Mouse (Mus musculus): ENCODE results near the gene Bex1.
"Not testable (repeated sequence)": the region's sequence is repeated elsewhere in the genome, so short reads cannot be mapped to it uniquely, and the experiment has no call there.

Gene Bex1

DNA sequence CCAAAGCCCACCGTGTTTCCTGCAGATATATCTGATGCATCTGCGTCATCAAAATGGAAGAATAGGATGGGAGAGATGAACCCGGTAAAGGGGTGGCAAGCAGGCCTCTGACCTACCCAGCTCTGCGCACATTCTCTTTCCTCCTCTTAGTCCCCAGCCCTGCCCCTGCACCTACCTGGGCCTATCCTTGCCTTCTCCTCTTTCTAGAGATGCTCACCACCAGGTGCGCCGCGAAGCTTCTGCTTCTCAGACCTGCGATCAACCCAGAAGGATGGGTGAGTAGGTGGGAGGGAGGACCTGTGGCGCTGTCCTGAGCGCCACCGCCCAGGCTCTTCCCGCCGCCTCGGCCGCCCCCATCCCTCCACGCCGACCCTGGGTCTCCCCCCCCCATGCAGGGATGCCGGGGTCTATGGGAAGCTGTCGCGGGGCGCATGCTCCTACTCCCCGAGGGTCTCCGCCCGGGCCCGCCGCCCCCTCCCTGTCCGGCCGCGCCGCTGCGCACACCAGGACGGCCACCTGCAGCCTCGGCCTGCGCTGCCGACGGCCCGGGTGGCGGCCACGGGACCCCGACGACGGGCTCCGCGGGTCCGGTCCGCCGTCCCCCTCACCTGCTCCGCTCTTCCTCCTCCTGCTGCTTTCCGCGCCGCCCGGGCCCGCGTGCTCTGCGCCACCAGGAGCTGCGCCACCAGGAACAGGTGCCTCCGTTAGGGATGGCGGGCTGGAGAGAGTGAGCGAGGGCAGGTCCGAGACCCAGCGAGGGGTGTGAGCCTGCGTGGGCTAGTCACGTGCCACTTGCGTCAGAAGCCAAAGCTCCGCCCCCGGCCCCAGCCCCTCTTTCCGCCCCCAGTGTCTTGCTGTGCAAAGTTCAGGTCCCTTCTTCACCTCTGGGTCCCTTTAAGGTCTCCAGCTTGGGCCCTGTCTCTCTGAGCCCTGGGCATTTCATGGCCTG is at the start of gene Bex1, which contains the start of gene Tceal7:
Gene Bex1 (minus strand): TSS at position 785 of the 949 bp plus-strand sequence.
Gene Tceal7 (plus strand): TSS at position 51 of the 949 bp plus-strand sequence.
- not testable (repeated sequence) for DNase-seq (ENCODE audit: low spot score)

DNA sequence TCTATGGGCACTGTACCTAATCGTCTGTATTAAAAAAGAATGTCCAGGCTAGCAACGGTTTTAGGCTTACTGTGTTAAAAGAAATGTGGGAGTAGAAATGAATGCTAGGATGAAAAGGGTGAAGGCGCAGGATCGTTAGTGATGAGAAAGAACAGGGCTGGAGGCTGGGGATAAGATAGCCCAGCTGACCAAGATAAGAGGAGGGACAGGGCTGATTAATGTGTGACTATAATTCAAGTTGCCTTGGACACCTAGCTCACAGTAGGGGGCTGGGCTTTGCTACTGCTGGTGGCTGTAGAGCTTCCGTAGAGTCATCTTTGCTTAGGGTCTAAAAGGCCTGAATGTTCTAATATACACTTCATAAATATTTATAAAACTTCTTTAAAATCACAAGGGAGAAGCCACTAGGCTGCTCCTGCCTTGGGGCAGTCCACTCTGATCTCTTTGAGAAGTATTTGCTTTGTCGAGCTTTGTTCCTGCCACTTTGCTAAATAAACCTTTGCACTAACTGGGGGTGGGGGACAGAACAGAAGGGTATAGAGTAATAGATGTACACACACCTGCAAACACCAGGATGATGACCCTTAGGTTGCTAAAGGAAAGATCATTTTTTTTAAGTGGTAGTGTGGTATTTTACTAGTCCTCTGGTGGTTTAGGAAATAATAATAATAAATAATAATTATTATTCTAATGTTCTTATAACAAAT is 36.9 kb upstream of the Bex1 start:
- no peak for DNase-seq (ENCODE audit: low spot score)

DNA sequence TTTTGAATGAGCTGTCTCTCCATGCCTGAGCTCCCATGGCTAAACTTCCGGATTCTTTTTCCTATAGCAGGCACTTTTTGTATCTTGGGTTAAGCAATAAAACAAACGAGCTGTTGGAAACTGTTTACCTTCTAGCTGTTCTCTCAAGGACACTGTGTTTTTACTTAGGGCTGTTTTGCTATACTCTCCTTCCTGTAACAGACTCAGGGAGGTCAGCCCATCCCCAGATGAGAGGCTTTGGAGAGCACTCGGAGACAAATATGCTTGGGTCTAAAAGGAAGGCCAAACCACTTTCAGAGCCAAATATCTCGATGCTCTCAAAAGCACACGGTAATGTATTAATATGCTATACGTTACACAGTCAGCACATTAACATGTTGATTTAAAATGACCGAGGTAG is 34.4 kb upstream of the Bex1 start:
- DNase-seq (ENCODE audit: low spot score), result no peak

DNA sequence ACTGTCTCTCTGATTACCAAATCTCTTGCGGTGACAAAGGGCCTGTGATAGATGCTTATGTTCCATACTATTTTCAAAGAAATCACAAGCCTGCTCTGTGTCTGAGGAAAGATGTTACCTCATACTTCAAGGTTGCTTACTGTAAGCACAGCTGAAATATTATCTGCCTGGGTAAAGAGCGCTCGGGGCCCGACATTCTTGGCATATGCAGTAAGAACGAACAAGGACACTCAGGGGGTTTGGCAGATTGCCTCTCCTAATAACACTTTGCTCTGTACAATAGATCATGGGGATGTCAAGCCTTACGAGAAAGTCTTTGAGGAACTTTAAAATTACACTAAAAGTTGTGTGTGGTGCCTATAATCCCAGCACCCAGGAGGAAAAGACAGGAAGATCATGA is 33.5 kb upstream of the Bex1 start:
- DNase-seq (ENCODE audit: low spot score), result no peak

DNA sequence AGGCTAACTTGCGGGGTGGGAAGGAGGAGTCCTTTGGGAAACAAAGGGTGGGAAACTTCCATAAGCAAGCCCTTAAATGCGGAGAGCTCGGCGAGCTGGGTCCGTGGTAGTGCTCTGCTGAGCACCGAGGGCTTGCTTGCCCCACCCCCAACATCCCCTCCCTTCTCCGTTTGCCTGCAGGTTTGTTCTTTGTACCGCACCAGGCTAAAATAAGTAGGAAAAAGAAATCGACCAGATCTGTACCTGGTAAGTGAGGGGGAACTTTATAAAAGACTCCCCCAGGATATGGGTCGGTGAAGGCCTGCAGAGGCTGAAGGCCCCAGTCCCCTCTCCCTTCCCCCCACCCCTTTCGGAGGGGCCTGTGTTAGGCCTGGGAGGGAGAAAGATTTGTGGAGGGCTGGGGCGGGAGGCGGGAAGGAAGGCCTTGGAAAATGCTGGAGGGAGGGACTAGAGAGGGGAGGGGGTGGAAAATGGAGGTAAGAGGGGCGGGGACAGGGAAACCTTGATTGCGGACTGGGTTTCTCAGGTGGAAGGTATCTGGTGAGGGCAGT is 30.3 kb upstream of the Bex1 start:
- DNase-seq (ENCODE audit: low spot score), result peak; percentile 27

DNA sequence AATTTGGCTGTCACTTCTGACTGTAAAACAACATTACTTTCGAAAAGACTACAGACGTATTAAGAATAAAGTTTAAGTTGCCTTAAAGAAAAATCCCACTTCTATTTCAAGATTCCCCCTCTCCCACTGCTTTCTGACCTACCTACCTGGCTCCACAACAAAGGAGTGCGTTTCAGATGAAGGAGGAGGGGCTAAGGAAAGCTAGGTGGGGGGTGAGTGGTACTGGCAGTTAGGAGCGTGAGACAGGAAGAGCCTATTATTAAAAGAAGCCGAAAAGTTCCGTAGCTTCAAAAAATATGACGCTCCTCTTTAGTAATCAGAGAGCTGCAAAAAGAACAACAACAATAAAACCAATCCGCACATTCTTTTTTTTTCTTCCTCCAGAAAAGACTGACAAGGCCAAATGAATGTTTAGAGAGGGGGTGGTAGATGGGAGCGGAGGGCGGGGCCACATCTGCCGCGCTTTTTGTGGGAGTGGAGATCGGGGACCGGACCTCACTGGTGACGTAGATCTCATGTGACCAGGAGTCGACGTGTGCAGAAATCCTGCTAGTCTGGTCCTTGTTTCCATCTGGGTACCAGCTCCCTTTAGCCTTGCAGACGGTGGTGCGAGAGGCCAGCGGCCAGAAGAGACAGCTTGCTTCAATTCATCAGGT is 29.4 kb upstream of the Bex1 start, which contains the start of gene Tceal9:
Gene Tceal9 (plus strand): TSS at position 506 of the 656 bp plus-strand sequence.
- peak; percentile 82 for DNase-seq (ENCODE audit: low spot score)

DNA sequence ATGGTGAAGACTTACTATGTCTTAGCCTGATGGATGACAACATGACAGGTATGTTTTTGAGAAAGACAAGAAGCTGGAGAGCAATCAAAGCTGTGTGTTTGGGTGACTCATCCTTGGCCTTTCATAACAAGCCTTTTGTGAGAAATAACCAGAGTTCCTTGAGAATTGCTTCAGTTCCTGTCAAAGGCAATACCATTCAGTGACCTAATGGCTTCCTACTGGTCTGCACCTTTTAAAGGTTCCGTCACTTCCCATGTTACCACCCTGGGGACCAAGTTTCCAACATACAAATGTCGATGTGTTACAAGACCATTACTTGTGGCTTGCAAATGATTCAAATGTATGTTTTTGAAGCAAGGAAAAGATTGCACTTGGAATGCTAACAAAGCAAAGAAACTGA is 27.9 kb upstream of the Bex1 start:
- no peak for DNase-seq (ENCODE audit: low spot score)

DNA sequence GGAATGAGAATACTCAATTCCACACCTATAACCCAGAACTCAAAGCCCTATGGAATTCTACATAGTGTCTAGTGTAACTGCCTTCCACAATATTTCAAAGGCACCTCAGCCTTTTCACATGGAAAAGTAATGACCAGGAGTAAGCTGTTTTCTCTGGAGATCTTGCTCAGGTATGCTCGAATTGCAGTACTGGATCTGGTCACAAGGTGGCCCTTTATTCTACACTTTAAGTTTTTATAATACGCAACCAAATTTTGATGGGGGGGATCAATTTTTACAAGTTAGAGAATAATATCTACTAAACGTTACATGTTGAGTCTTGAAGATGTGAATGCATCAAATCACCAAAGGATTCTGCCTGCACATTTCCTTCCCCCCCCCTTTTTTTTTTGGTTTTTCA is 22.8 kb upstream of the Bex1 start:
- DNase-seq (ENCODE audit: low spot score), result peak; percentile 61

DNA sequence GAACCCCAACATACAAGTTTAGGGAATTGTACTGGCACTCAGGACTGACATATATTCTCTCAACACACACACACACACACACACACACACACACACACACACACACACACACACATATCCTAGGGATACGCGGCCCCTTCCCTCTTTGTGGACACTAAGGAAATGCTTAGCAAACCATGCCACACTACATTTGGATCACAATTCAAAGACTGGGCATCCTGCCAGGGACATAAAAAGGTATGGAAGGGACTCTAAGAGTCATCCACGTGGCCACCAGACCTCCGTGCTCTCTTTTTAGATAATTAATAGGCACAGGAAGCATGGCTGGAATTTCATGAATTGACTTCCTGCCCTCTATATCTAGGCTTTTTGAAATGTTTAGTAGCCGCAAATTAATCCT is 12.5 kb upstream of the Bex1 start:
- DNase-seq (ENCODE audit: low spot score), result no peak

DNA sequence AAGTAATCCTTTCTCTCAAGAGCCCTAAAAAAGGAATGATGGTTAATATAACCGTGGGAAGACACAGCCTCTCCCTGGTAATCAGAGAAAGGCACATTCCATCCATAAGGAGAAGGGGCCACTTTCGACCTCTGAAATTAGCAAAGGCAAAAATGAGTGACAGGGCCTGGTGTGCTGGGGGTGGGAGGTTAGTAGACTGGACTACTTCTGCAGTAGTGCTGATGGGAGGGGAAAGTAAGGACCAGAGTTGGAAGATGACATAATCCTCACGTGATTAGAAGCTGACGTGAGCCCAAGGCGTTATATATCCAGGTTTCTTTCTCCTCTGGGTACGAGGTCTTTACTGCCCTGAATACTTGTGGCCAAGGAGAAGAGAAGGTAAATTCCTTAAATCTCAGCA is 8.4 kb upstream of the Bex1 start:
- no peak for DNase-seq (ENCODE audit: low spot score)

DNA sequence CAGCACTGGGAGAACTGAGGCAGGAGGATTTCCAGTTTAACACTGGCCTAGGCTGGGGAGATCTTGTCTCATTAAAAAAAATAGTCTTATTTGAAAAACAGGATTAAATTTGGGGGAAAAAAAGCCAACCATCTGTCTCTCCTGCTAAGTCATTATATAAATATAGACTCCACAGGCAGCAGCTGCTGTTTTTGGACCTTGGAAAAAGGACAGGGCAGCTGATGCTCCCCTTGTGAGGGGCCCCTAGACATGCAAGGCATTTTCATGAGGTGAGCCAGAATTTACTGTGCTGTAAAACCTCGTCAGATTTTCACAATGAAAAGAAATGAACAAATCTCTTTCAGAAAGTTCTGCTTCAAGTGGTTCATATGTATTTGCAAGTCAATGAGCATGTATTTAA is 990 bp upstream of the Bex1 start:
- no peak for DNase-seq (ENCODE audit: low spot score)

DNA sequence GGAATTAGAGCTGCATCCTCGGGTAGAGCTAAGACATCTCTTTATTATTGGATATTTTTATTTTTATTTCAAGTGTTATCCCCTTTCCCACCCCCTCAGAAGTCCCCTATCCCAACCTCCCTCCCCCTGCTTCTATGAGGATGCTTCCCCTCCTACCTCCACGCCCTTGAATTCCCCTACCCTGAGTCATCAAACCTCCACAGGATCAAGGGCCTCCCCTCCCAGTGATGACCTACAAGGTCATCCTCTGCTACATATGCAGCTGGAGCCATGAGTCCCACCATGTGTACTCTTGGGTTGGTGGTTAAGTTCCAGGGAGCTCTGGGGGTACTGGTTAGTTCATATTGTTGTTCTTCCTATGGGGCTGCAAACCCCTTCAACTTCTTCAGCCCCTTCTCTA is 1.9 kb downstream of the Bex1 start:
- no peak for DNase-seq (ENCODE audit: low spot score)

DNA sequence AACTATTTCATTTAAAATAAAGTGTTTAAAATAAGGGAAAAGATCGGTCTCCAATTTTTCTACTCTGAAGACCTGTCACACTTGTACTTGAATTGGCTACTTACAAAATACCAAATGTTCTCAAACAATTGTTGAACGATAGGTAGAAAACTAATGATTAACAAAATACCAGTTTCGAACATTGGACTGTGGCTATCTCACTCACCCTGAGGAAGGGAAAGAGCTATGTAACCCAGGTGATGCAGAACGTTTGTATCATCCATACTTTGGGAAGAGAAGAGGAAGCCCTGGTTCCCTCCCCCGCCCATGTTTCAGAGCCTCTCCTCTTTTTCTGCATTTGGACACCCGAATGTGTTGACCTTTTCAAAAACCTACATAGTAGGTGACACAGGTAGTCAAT is 10.9 kb downstream of the Bex1 start:
- DNase-seq (ENCODE audit: low spot score), result no peak

DNA sequence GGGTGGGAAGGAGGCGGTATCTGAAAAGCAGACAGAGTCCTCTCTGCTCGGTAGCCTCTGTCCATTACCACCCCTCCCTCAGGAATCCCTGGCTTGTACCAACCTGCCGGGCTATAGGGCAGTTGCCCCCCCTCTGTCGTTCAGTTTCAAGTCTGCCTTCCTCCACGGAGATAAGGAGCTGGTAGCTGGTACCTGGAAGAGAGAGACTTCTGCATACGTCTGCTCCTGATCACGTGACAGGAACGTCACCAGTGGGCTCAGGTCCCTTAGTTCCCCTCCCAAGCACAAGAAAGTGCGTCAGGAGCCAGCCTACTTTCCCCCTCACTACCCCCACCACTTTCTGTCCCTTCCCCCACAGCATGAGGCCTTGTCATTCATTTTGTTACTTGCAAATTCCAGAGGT is 11.6 kb downstream of the Bex1 start, which contains the start of gene Tceal5:
Gene Tceal5 (minus strand): TSS at position 213 of the 403 bp plus-strand sequence.
- DNase-seq (ENCODE audit: low spot score), result peak; percentile 48

DNA sequence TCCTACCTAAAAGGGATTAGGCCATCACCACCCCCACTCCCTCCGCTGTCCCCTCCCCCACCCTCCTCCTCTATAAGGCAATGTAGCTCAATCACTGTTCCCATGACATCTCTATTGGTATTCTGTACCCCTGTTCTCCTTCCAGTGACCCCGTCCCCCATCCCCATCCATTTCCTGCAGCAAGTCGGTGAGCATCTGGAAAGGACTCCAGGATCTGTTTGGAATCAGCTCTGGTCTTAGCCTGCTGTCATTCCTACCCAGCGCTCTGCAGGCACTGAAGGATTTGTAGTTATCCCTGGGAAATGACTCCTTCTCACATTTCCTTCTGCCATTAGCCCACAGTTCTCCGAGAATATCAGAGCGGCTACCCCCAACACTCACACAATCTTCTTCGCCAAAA is 12.1 kb downstream of the Bex1 start:
- no peak for DNase-seq (ENCODE audit: low spot score)

DNA sequence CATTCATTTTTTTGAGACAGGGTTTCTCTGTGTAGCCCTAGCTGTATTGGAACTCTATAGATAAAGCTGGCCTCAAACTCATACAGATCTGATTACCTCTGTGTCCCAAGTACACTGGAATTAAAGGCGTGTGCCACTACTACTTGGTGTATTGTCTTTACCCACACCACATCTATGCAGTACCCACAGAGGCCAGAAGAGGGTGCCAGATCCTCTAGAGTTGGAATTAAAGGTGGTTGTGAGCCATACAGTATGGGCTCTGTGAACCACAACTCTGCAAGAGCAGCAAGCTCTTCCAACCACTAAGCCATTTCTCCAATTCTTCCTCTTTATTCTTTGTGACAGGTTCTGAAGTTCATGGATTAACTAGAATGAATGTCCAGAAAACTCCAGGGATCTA is 18.4 kb downstream of the Bex1 start:
- DNase-seq (ENCODE audit: low spot score), result peak; percentile 42

DNA sequence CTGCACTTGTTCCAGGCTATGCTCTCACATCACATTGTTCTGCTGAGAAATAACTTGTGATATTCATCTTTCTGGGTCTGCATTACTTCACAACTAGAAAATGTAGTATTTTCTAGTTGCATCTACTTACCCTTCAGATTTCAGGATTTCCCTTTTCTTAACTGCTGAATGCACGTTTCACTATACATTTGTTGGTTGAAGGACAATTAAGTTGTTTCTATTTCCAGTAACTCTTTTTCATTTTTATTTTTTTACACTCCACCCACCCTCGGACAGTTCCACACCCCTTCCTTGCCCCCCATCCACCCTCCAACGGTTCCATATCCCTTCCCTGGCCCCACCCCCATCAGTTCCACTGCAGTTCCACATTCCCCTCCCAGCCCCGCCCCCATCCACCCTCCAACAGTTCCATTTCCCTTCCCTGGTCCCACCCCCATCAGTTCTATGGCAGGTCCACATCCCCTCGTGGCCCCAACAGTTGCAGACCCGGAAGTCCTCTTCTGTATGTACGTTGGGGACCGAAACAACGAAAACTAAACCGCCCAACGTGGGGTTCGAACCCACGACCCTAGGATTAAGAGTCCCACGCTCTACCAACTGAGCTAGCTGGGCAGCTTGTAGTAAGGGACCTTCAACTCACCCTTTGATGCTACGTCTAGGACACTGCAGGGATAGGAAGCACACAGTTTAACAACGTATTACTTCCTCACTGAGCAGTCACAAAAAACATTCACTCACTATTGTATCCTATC is 19.9 kb downstream of the Bex1 start:
- no peak for DNase-seq (ENCODE audit: low spot score)

DNA sequence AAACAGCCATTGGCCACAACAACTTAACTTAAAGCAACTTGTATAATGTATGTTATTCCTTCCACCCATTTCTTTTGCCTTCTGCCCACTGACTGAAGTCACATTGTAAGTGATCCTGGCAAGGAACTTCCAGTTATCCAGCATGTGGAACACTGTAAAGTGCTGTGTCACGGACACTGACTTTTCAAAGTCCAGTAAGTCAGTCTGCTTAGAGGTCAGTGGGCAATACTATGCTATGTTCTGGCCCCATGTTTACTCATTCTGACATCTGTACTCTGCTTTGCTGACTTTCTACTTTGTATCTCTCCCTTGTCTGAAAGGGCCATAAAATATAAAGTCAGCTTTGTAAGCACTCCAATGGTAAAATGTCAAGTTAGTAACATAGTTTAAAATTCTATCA is 32.2 kb downstream of the Bex1 start:
- DNase-seq (ENCODE audit: low spot score), result no peak

DNA sequence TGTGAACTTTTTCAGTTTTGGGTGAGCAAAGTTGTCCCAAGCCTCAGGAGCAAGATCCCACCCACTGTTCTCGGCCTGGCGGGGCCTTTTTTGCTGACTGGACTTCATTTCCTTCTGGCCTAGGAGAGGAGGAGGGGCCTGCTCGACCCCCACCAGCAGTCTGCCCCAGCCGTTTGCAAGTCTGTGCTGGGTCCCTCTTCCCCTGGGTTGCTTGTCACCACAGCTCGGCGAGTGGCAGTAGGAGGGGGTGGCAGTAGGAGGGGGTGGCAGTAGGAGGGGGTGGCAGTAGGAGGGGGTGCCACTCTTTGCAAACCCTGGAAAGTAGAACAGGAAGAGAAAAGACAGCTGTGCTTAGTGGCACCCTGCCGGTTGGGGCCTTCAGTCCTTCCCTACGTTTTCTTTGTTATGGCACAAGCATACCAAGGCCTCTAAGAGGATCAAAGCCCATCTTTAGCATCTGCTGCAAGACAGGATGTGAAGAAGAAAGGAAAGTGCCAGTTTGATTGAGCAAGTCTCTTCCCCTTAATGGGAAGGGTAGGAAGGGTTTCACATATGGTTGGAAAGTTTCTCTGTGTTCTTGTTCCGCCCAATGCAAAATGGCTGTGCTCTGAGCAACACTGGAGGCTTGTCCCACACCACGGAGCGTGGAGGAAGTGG is 34.3 kb downstream of the Bex1 start:
- DNase-seq (ENCODE audit: low spot score), result peak; percentile 36

DNA sequence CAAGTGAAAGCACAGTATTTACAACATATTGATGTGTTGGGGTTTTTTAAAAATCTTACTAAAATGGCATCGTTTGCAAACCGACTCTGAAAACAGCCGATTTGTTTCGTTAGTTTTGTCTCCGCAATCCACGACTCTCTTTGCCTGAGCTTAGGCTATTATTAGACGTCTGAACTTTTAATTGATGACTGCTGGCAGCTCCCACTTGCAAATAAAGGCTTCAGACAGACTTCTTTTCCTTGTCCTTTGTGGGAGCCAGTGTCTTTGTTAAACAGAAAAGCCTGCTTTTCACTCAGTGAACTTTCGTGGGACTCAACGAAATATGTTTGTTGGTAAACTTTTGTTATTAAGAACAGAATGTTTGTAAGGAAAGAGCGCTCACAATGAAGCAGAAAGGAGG is 42.5 kb downstream of the Bex1 start:
- DNase-seq (ENCODE audit: low spot score), result peak; percentile 22

DNA sequence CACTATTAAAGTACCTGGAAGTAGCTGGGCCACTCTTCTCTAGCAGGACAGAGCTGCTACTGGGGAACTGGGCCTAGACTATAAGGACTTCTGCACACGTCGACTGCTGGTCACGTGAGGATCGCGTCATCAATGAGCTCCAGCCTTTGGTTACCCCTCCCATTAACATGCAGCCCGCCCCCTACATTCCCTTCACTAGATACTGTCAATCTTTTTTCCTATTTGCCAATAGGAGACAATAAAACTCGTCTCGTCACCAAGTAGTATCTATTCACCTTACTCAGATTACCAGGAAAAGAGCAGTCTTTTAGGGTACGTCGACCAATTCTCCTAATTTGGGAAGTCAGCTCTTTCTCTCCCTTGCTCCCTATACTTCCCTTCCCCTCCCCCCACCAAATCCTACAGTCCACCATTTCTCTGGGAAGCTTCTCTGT is 43.2 kb downstream of the Bex1 start, which contains the start of gene Tceal8:
Gene Tceal8 (minus strand): TSS at position 225 of the 434 bp plus-strand sequence.
- DNase-seq (ENCODE audit: low spot score), result peak; percentile 88

All from retina, embryonic 14.5 days (tissue).